Mouse (Mus musculus) ovary, adult 2 months (tissue): Measurements from ENCODE around the gene Gprasp2. TPM values are rescaled to one million over a fixed set of nuclear protein-coding genes. Genes with fewer than 3 reads are reported as not detected.

Experiments
- polyA plus RNA-seq: library from polyadenylated mRNA; depleted of rRNA; stranded (reverse); fragments of >200 nt; gene quantifications from 2 replicates; pipeline ENCODE4 v1.2.3, GENCODE M21; 2012; rRNA removed

The Gprasp2 gene
- 17.5 and 18.7 TPM in 2 replicates for polyA plus RNA-seq

GRCm38 (mm10) chrX:135838521-135839360 lies at the start of gene Gprasp2:
Gprasp2 (plus strand) TSS chrX:135839034.

GRCm38 (mm10) chrX:135797212-135797644 lies 41.6 kb upstream of the Gprasp2 start, which contains the start of gene Bhlhb9:
Bhlhb9 (plus strand) TSS chrX:135797594.

Other genes with a start within 250 kb of the Gprasp2 start
- not detected in 2 replicates for gene Nxf7, start 240.3 kb upstream of the Gprasp2 start, polyA plus RNA-seq
- not detected in 2 replicates for gene Prame, start 211.3 kb upstream of the Gprasp2 start, polyA plus RNA-seq
- gene Tcp11x2, start 145.2 kb upstream of the Gprasp2 start, polyA plus RNA-seq = not detected in 2 replicates
- not detected in 2 replicates for gene Tmsb15a, start 113.8 kb upstream of the Gprasp2 start, polyA plus RNA-seq
- 1.4 and 1.5 TPM in 2 replicates for gene Armcx5, start 96.3 kb upstream of the Gprasp2 start, polyA plus RNA-seq
- 22.1 and 24.1 TPM in 2 replicates for gene Gprasp1, start 96.3 kb upstream of the Gprasp2 start, polyA plus RNA-seq
- gene Bhlhb9, start 41.4 kb upstream of the Gprasp2 start, polyA plus RNA-seq = 7.4 and 8.4 TPM in 2 replicates
- gene Arxes2, start 154.8 kb downstream of the Gprasp2 start, polyA plus RNA-seq = 32.6 and 61.9 TPM in 2 replicates
- 3.8 and 8.6 TPM in 2 replicates for gene Arxes1, start 194.3 kb downstream of the Gprasp2 start, polyA plus RNA-seq
- gene Bex2, start 229.2 kb downstream of the Gprasp2 start, polyA plus RNA-seq = 2.9 and 3.4 TPM in 2 replicates
- 0.21 and 0.61 TPM in 2 replicates for gene Nxf3, start 246.2 kb downstream of the Gprasp2 start, polyA plus RNA-seq